Mouse (Mus musculus) heart, embryonic 11.5 days (tissue): ENCODE data around the gene Ckmt1. TPM values are rescaled to one million over a fixed set of nuclear protein-coding genes. Genes with fewer than 3 reads are reported as not detected.

Experiments
- ATAC-seq: fragments of 200-750 bp; cut with Nextera tagmentation; replicated peaks from 2 replicates; pipeline ENCODE4 v1.8.0; 2017; ENCODE audit warnings: moderate library complexity; ENCODE audit not compliant: insufficient number of reproducible peaks, low FRiP score, low TSS enrichment
- H3K27ac ChIP-seq: fragments of 300-500 bp; sonication (generic); 2 replicates; pipeline ENCODE4 v1.5.1; 2014; ENCODE audit warnings: mild to moderate bottlenecking, low read depth, low read length
- H3K27me3 ChIP-seq: fragments of 300-500 bp; sonication (generic); 2 replicates; pipeline ENCODE4 v1.6.1; 2014; ENCODE audit warnings: mild to moderate bottlenecking, low read length, mixed read lengths; ENCODE audit not compliant: control insufficient read depth, insufficient read depth
- H3K36me3 ChIP-seq: fragments of 300-500 bp; sonication (generic); 2 replicates; pipeline ENCODE4 v1.6.1; 2014; ENCODE audit warnings: mild to moderate bottlenecking, low read length, moderate library complexity, mixed read lengths; ENCODE audit not compliant: control insufficient read depth, insufficient read depth
- H3K4me1 ChIP-seq: fragments of 300-500 bp; sonication (generic); 2 replicates; pipeline ENCODE4 v1.6.1; 2014; ENCODE audit warnings: low read length; ENCODE audit not compliant: control insufficient read depth, insufficient read depth
- H3K4me2 ChIP-seq: fragments of 300-500 bp; sonication (generic); 2 replicates; pipeline ENCODE4 v1.6.1; 2014; ENCODE audit warnings: mild to moderate bottlenecking, moderate library complexity
- H3K4me3 ChIP-seq: fragments of 300-500 bp; sonication (generic); 2 replicates; pipeline ENCODE4 v1.5.1; 2014; ENCODE audit warnings: low read depth, low read length
- H3K9ac ChIP-seq: fragments of 300-500 bp; sonication (generic); 2 replicates; pipeline ENCODE4 v1.6.1; 2014; ENCODE audit warnings: mild to moderate bottlenecking, low read depth, low read length, moderate library complexity
- H3K9me3 ChIP-seq: fragments of 300-500 bp; sonication (generic); replicated peaks from 2 replicates; pipeline ENCODE4 v1.6.1; 2016; ENCODE audit warnings: low read length; ENCODE audit not compliant: control insufficient read depth
- WGBS: fragments of 180-500 bp; shearing (Covaris S2); extraction: QIAGEN DNeasy Blood & Tissue Kit; methylation state at CpG from one replicate; pipeline ENCODE4 v1.1.7; 2014; ENCODE audit not compliant: insufficient replicate concordance; 5-methylcytosine and 5-hydroxymethylcytosine counted together
- polyA plus RNA-seq: library from polyadenylated mRNA; unstranded; fragments of >200 nt; fragmentation: Nextera tagmentation; extraction: Ambion mirVana; gene quantifications from 2 replicates; pipeline ENCODE4 v1.2.1, GENCODE M21; 2014

The Ckmt1 gene
- polyA plus RNA-seq, 1 experiment from 2014 or later = 1.3 TPM

- no peaks in the 10 kb centered on the region for H3K9me3 ChIP-seq
- H3K9ac ChIP-seq = peak within 1 kb of the TSS; percentile 74
- H3K4me3 ChIP-seq = peak within 1 kb of the TSS; percentile 69
- no peak within 1 kb of the TSS for H3K27ac ChIP-seq
- ATAC-seq = peak; percentile 93
- H3K4me1 ChIP-seq = peaks cover 14% of the 10 kb centered on the region
- no peaks in the 10 kb centered on the region for H3K36me3 ChIP-seq
- peak within 1 kb of the TSS; percentile 88 for H3K4me2 ChIP-seq
- H3K27me3 ChIP-seq = peaks cover 23% of the 10 kb centered on the region
- under 1% methylated on average over 58 of the region's 58 CpGs for WGBS
Measured at GRCm38 (mm10) chr2:121354820-121355592, 2.5 kb upstream of the Ckmt1 start, which contains the start of gene Ppip5k1. Gene Ppip5k1, minus strand, starts transcription at chr2:121355396.

DNA sequence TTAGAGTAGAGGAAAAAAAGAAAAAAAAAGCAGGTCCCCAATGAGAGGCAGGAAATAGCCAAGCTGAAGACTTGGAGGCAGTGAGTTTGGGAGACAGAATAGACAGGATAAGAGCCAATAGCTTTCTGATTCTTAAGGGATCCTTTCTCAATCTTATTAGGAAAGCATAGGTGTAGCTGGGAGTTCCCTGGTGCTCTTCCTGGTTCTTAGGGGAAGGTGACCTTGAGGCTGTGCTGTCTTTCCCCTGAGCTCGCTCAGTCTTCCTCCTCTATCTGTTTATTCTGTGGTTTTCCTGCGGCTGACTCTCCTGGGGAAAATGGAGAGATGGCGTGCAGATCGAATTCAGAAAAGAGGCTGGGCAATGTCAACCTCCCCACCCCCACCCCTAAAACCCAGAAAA, 447 bp downstream of the Ckmt1 start:
- H3K4me2 ChIP-seq = peak overlapping the region; percentile 49; the same call in 1 of the 2 replicates
- no peaks in the 10 kb centered on the region for H3K9me3 ChIP-seq
- no peak overlapping the region for H3K27ac ChIP-seq
- H3K4me3 ChIP-seq = no peak overlapping the region
- H3K27me3 ChIP-seq = peaks cover 25% of the 10 kb centered on the region
- H3K4me1 ChIP-seq = peaks cover 14% of the 10 kb centered on the region
- H3K36me3 ChIP-seq = no peaks in the 10 kb centered on the region
- WGBS = 6% methylated on average over 4 of the region's 4 CpGs
- no peak for ATAC-seq
- H3K9ac ChIP-seq = no peak overlapping the region

- ATAC-seq = no peak
- H3K9ac ChIP-seq = no peak overlapping the region
- H3K27ac ChIP-seq = no peak overlapping the region
- WGBS = 2% methylated on average over 16 of the region's 16 CpGs
- H3K9me3 ChIP-seq = no peaks in the 10 kb centered on the region
- H3K4me3 ChIP-seq = 0 out of 2 replicates have a peak overlapping the region, but pooled peaks have one; percentile 1
- H3K4me2 ChIP-seq = peak overlapping the region; percentile 49
- H3K36me3 ChIP-seq = no peaks in the 10 kb centered on the region
- H3K4me1 ChIP-seq = peaks cover 14% of the 10 kb centered on the region
- peaks cover 25% of the 10 kb centered on the region for H3K27me3 ChIP-seq
Measured at GRCm38 (mm10) chr2:121358381-121358780, 867 bp downstream of the Ckmt1 start.

DNA sequence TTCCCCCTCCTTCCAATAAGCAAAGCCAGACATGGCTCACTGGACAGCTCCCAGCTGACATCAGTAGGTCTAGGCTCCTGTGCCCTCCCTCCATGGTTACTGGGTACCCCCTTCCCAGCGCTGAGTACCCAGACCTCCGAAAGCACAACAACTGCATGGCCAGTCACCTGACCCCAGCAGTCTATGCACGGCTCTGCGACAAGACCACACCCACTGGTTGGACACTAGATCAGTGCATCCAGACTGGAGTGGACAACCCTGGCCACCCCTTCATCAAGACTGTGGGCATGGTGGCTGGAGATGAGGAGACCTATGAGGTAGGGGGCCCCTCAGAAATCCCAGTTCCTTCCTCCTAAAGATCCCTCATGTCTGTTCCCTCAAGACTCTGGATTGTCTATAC, 1.9 kb downstream of the Ckmt1 start:
- WGBS = 36% methylated on average over 4 of the region's 4 CpGs
- peaks cover 25% of the 10 kb centered on the region for H3K27me3 ChIP-seq
- H3K4me1 ChIP-seq = peaks cover 5% of the 10 kb centered on the region
- H3K4me2 ChIP-seq = no peak overlapping the region
- no peaks in the 10 kb centered on the region for H3K36me3 ChIP-seq
- no peak overlapping the region for H3K9ac ChIP-seq
- no peak for ATAC-seq
- H3K4me3 ChIP-seq = no peak overlapping the region
- no peaks in the 10 kb centered on the region for H3K9me3 ChIP-seq
- H3K27ac ChIP-seq = no peak overlapping the region

- no peaks in the 10 kb centered on the region for H3K36me3 ChIP-seq
- no peak overlapping the region for H3K27ac ChIP-seq
- no peak overlapping the region for H3K4me2 ChIP-seq
- H3K9ac ChIP-seq = no peak overlapping the region
- 80% methylated on average over 3 of the region's 3 CpGs for WGBS
- no peak for ATAC-seq
- H3K9me3 ChIP-seq = no peaks in the 10 kb centered on the region
- peaks cover 10% of the 10 kb centered on the region for H3K27me3 ChIP-seq
- H3K4me1 ChIP-seq = peaks cover under 1% of the 10 kb centered on the region
- H3K4me3 ChIP-seq = no peak overlapping the region
Measured at GRCm38 (mm10) chr2:121363656-121364055, 6.1 kb downstream of the Ckmt1 start.

DNA sequence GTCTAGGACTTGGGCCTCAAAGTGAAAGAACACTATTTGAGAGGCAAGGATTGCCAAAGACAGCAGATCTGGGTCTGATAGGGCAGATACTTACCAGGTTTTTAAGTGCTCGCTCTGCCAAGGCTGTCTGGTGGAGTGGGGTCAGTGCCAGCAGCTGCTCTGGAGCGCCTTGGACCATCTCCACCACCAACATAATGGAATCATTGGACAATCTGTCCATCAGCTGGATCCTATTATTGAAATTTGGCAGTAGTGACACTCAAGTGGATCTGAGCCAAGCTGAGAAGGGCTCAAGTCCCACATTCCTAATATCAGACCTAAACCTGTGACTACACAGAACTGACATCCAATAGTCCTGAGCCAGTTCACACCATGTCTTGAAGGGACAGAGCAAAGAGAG, 11.3 kb downstream of the Ckmt1 start:
- Histone ChIP-seq H3K27ac (no peak overlapping the region), H3K4me2 (no peak overlapping the region), H3K36me3 (no peaks in the 10 kb centered on the region), H3K4me1 (no peaks in the 10 kb centered on the region), H3K9me3 (no peaks in the 10 kb centered on the region), H3K4me3 (no peak overlapping the region), H3K9ac (no peak overlapping the region), H3K27me3 (no peaks in the 10 kb centered on the region)
- no peak for ATAC-seq
- 76% methylated on average over 2 of the region's 2 CpGs for WGBS

DNA sequence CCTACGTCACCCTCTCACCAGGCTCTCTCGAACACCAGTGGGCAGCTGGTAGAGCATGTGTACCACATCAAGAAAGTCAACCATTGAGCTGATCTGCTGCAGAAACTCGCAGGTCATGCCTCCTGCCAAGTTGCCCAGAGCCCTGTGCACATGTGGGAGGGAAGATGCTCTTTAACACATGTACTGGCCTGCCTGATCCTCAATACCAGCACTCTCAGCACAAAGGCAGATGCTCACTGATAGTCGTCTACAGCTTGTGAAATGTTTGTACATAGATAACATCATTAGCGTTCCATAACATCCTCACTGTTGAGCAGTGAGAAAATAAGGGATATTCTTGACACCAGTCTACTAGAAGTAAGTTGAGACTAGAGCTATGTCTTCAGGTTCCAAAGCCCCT, 13.4 kb downstream of the Ckmt1 start:
- H3K4me3 ChIP-seq = no peak overlapping the region
- no peak overlapping the region for H3K4me2 ChIP-seq
- no peak for ATAC-seq
- H3K27me3 ChIP-seq = no peaks in the 10 kb centered on the region
- no peaks in the 10 kb centered on the region for H3K9me3 ChIP-seq
- H3K36me3 ChIP-seq = no peaks in the 10 kb centered on the region
- WGBS = 82% methylated on average over 5 of the region's 5 CpGs
- H3K4me1 ChIP-seq = no peaks in the 10 kb centered on the region
- H3K27ac ChIP-seq = no peak overlapping the region
- H3K9ac ChIP-seq = no peak overlapping the region

- 52% methylated on average over 3 of the region's 3 CpGs for WGBS
- no peak overlapping the region for H3K4me2 ChIP-seq
- no peak for ATAC-seq
- H3K9me3 ChIP-seq = no peaks in the 10 kb centered on the region
- H3K27ac ChIP-seq = no peak overlapping the region
- H3K9ac ChIP-seq = no peak overlapping the region
- H3K4me3 ChIP-seq = no peak overlapping the region
- H3K4me1 ChIP-seq = no peaks in the 10 kb centered on the region
- H3K36me3 ChIP-seq = no peaks in the 10 kb centered on the region
- 0 out of 2 replicates have a peak, but pooled peaks cover 2% of the 10 kb centered on the region for H3K27me3 ChIP-seq
Measured at GRCm38 (mm10) chr2:121372266-121372665, 14.8 kb downstream of the Ckmt1 start.

GRCm38 (mm10) chr2:121374766-121375165, 17.3 kb downstream of the Ckmt1 start:
- Histone ChIP-seq H3K4me2 (no peak overlapping the region), H3K9me3 (no peaks in the 10 kb centered on the region), H3K27ac (no peak overlapping the region), H3K9ac (no peak overlapping the region), H3K27me3 (0 out of 2 replicates have a peak, but pooled peaks cover 2% of the 10 kb centered on the region), H3K36me3 (no peaks in the 10 kb centered on the region), H3K4me3 (no peak overlapping the region), H3K4me1 (no peaks in the 10 kb centered on the region)
- ATAC-seq = no peak
- WGBS = 31% methylated on average over 2 of the region's 2 CpGs
